ENCODE assay signal across 8 mouse cellular contexts in genomic region chr4:121040897-121041671, GRCm38 (mm10). TPM values are rescaled to one million over a fixed set of nuclear protein-coding genes. Genes with fewer than 3 reads are reported as not detected.
DNase-seq lines count a peak whose midpoint lies in the region; TF ChIP-seq lines count a peak whose summit lies in the region.

No protein-coding gene starts in this region.

- DNase-seq in gastrocnemius, adult 2 months: peak; percentile 56
- no peak for DNase-seq in gastrocnemius, adult 8-10 months (ENCODE audit: low spot score in 2 of 2)
- DNase-seq in cerebellum, postnatal 36 days: peak; percentile 69
- peak; percentile 51 to 68 for DNase-seq in frontal cortex, postnatal 36 days (ENCODE audit: low spot score in 2 of 2)
- peak; percentile 72 for DNase-seq in induced T-regulatory cell, adult 2 months (ENCODE audit: low read depth)
- DNase-seq in left cerebral cortex, postnatal 36 days (ENCODE audit: low spot score in 2 of 2): peak; percentile 62 to 63
- peak; percentile 78 for DNase-seq in midbrain, embryonic 10.5 days (ENCODE audit: low spot score)
- DNase-seq in right cerebral cortex, postnatal 4 days: peak; percentile 73

- 8% methylated on average over 18 of the region's 18 CpGs for WGBS in midbrain, embryonic 10.5 days

- 0 out of 2 replicates have a peak overlapping the region, but pooled peaks have one; percentile 8 for H3K27ac ChIP-seq in gastrocnemius, adult 2 months
- H3K27ac ChIP-seq in midbrain, embryonic 10.5 days (replicated peaks): peak overlapping the region; percentile 83

- peaks cover 36% of the 10 kb centered on the region for H3K4me1 ChIP-seq in midbrain, embryonic 10.5 days

- H3K27me3 ChIP-seq in midbrain, embryonic 10.5 days (ENCODE audit: low read depth, poor library complexity, severe bottlenecking): peaks cover 35% of the 10 kb centered on the region

- intact Hi-C loops in gastrocnemius, adult 2 months (cut with DNase I): loop anchor here (2.0 kb wide), 1 partner anchor 54 kb away; no protein-coding TSS in a partner anchor
- intact Hi-C loops in left cerebral cortex, postnatal 36 days (cut with DNase I): loop anchor here (10.0 kb wide), 1 partner anchor 184 kb away; no protein-coding TSS in a partner anchor

- H3K4me3 ChIP-seq in gastrocnemius, adult 2 months: no peak overlapping the region
- H3K4me3 ChIP-seq in midbrain, embryonic 10.5 days: peak overlapping the region; percentile 33; the same call in 1 of the 2 replicates

- TF ChIP-seq CTCF in gastrocnemius, adult 2 months (IDR thresholded peaks at IDR 0.05): peak; percentile 78

- no peaks in the 10 kb centered on the region for H3K9me3 ChIP-seq in midbrain, embryonic 10.5 days (replicated peaks)

- H3K36me3 ChIP-seq in midbrain, embryonic 10.5 days: no peaks in the 10 kb centered on the region

RNA-seq across cellular contexts. Expression of gene Col9a2, which starts 1.9 kb away (rescaled TPM):
- total RNA-seq in gastrocnemius, adult 2 months (2021): under 1 TPM in 1 of 2 experiments, not detected in 1; 0.20 TPM
- under 1 TPM in 2 of 4 experiments, not detected in 2; 0.13 to 0.44 TPM for total RNA-seq in gastrocnemius, adult 8-10 months (2022)
- 1 to 10 TPM; 7.1 to 7.3 TPM for total RNA-seq in left cerebral cortex, postnatal 36 days (2021)
- polyA plus RNA-seq in midbrain, embryonic 10.5 days (2016; fragmentation: Nextera tagmentation; extraction: Ambion mirVana): 1.4 and 3.7 TPM in 2 replicates

RNA-seq across cellular contexts. Expression of gene Smap2, which starts 24.0 kb away (rescaled TPM):
- total RNA-seq in gastrocnemius, adult 2 months (2021): 10 to 100 TPM; 10.8 to 18.2 TPM
- total RNA-seq in gastrocnemius, adult 8-10 months (2022): 10 to 100 TPM; 11.5 to 15.2 (median 14.0) TPM
- total RNA-seq in left cerebral cortex, postnatal 36 days (2021): 100 to 1,000 TPM; 185 to 195 TPM
- polyA plus RNA-seq in midbrain, embryonic 10.5 days (2016; fragmentation: Nextera tagmentation; extraction: Ambion mirVana): 14.0 and 16.1 TPM in 2 replicates

RNA-seq across cellular contexts. Expression of gene Zmpste24, which starts 57.0 kb away (rescaled TPM):
- 10 to 100 TPM; 15.0 to 20.3 TPM for total RNA-seq in gastrocnemius, adult 2 months (2021)
- 10 to 100 TPM; 18.3 to 22.8 (median 18.8) TPM for total RNA-seq in gastrocnemius, adult 8-10 months (2022)
- total RNA-seq in left cerebral cortex, postnatal 36 days (2021): 10 to 100 TPM; 21.1 to 23.9 TPM
- polyA plus RNA-seq in midbrain, embryonic 10.5 days (2016; fragmentation: Nextera tagmentation; extraction: Ambion mirVana): 29.1 and 31.8 TPM in 2 replicates

Comparison
In these comparisons a context has a peak if more than half of its experiments do, and no peak if none do; other contexts are left out.
1. DNase-seq: peak in gastrocnemius, adult 2 months (single experiment), cerebellum, postnatal 36 days (2 of 2), frontal cortex, postnatal 36 days (2 of 2), induced T-regulatory cell, adult 2 months (single experiment), left cerebral cortex, postnatal 36 days (2 of 2), midbrain, embryonic 10.5 days (single experiment) and right cerebral cortex, postnatal 4 days (single experiment); none in gastrocnemius, adult 8-10 months (0 of 2).
2. RNA of gene Col9a2, which starts 1.9 kb away (total RNA-seq): 7.1 to 7.3 TPM in left cerebral cortex, postnatal 36 days; 0.20 TPM in gastrocnemius, adult 2 months and 0.13 to 0.44 TPM in gastrocnemius, adult 8-10 months; every median in the first group is over 4 times any median in the second.
3. RNA of gene Smap2, which starts 24.0 kb away (total RNA-seq): 185 to 195 TPM in left cerebral cortex, postnatal 36 days; 10.8 to 18.2 TPM in gastrocnemius, adult 2 months and 11.5 to 15.2 TPM in gastrocnemius, adult 8-10 months; every median in the first group is over 4 times any median in the second.